Mouse (Mus musculus): Measurements from ENCODE around the gene Lgmn. TPM values are rescaled to one million over a fixed set of nuclear protein-coding genes. Genes with fewer than 3 reads are reported as not detected.

The Lgmn gene
- polyA plus RNA-seq, 1 experiment from 2014 or later = 77.1 TPM

- no peak overlapping the region for H3K4me2 ChIP-seq (replicated peaks; ENCODE audit: low read depth)
- WGBS = 71% methylated on average over 3 of the region's 3 CpGs
- TF ChIP-seq EP300 (optimal IDR thresholded peaks at IDR 0.05) (no peak), CTCF (IDR thresholded peaks at IDR 0.05; ENCODE audit: low read depth) (no peak)
- H3K4me3 ChIP-seq (ENCODE audit: low read depth, low read length) = no peak overlapping the region
- H3K4me1 ChIP-seq (replicated peaks; ENCODE audit: control insufficient read depth, insufficient read depth) = no peaks in the 10 kb centered on the region
- H3K36me3 ChIP-seq (ENCODE audit: control insufficient read depth, insufficient read depth, low read length) = peaks cover 4% of the 10 kb centered on the region; the same call in 1 of the 2 replicates
- H3K9me3 ChIP-seq (ENCODE audit: control insufficient read depth, low read length) = no peaks in the 10 kb centered on the region
- no peaks in the 10 kb centered on the region for H3K27me3 ChIP-seq (ENCODE audit: control insufficient read depth, insufficient read depth, low read length)
- DNase-seq (ENCODE audit: low spot score) = no peak
- no peak for ATAC-seq (ENCODE audit: low FRiP score, low TSS enrichment)
- H3K27ac ChIP-seq (replicated peaks) = no peak overlapping the region
- no peak overlapping the region for H3K9ac ChIP-seq (ENCODE audit: low read length)
Observed at GRCm38 (mm10) chr12:102367075-102367474, 72.5 kb downstream of the Lgmn start.

- WGBS = 93% methylated on average over 9 of the region's 9 CpGs
- no peak overlapping the region for H3K4me2 ChIP-seq (replicated peaks; ENCODE audit: low read depth)
- TF ChIP-seq CTCF (IDR thresholded peaks at IDR 0.05; ENCODE audit: low read depth) = no peak
- TF ChIP-seq EP300 (optimal IDR thresholded peaks at IDR 0.05) = no peak
Observed at GRCm38 (mm10) chr12:102366126-102366816, 73.3 kb downstream of the Lgmn start.

GRCm38 (mm10) chr12:102365016-102365415 is 74.6 kb downstream of the Lgmn start:
- no peak for ATAC-seq (ENCODE audit: low FRiP score, low TSS enrichment)
- Histone ChIP-seq H3K36me3 (ENCODE audit: control insufficient read depth, insufficient read depth, low read length) (peaks cover 8% of the 10 kb centered on the region; the same call in 1 of the 2 replicates), H3K4me3 (ENCODE audit: low read depth, low read length) (no peak overlapping the region), H3K4me2 (replicated peaks; ENCODE audit: low read depth) (no peak overlapping the region), H3K27ac (replicated peaks) (no peak overlapping the region), H3K4me1 (replicated peaks; ENCODE audit: control insufficient read depth, insufficient read depth) (no peaks in the 10 kb centered on the region), H3K27me3 (ENCODE audit: control insufficient read depth, insufficient read depth, low read length) (no peaks in the 10 kb centered on the region), H3K9me3 (ENCODE audit: control insufficient read depth, low read length) (no peaks in the 10 kb centered on the region), H3K9ac (ENCODE audit: low read length) (no peak overlapping the region)
- TF ChIP-seq EP300 (optimal IDR thresholded peaks at IDR 0.05) (no peak), CTCF (IDR thresholded peaks at IDR 0.05; ENCODE audit: low read depth) (no peak)
- WGBS = 89% methylated on average over 7 of the region's 7 CpGs
- no peak for DNase-seq (ENCODE audit: low spot score)

More at GRCm38 (mm10) chr12:102366126-102366816, 73.3 kb downstream of the Lgmn start:
- Histone ChIP-seq H3K9me3 (ENCODE audit: control insufficient read depth, low read length) (no peaks in the 10 kb centered on the region), H3K4me3 (ENCODE audit: low read depth, low read length) (no peak overlapping the region), H3K27ac (replicated peaks) (no peak overlapping the region), H3K27me3 (ENCODE audit: control insufficient read depth, insufficient read depth, low read length) (no peaks in the 10 kb centered on the region), H3K4me1 (replicated peaks; ENCODE audit: control insufficient read depth, insufficient read depth) (no peaks in the 10 kb centered on the region), H3K36me3 (ENCODE audit: control insufficient read depth, insufficient read depth, low read length) (peaks cover 8% of the 10 kb centered on the region; the same call in 1 of the 2 replicates), H3K9ac (ENCODE audit: low read length) (no peak overlapping the region)
- DNase-seq (ENCODE audit: low spot score) = no peak
- ATAC-seq (ENCODE audit: low FRiP score, low TSS enrichment) = no peak

- no peak for DNase-seq (ENCODE audit: low spot score)
- Histone ChIP-seq H3K27me3 (ENCODE audit: control insufficient read depth, insufficient read depth, low read length) (no peaks in the 10 kb centered on the region), H3K4me2 (replicated peaks; ENCODE audit: low read depth) (no peak overlapping the region), H3K9ac (ENCODE audit: low read length) (no peak overlapping the region), H3K9me3 (ENCODE audit: control insufficient read depth, low read length) (no peaks in the 10 kb centered on the region), H3K27ac (replicated peaks) (no peak overlapping the region), H3K36me3 (ENCODE audit: control insufficient read depth, insufficient read depth, low read length) (peaks cover 3% of the 10 kb centered on the region; the same call in 1 of the 2 replicates), H3K4me3 (ENCODE audit: low read depth, low read length) (no peak overlapping the region), H3K4me1 (replicated peaks; ENCODE audit: control insufficient read depth, insufficient read depth) (no peaks in the 10 kb centered on the region)
- TF ChIP-seq CTCF (IDR thresholded peaks at IDR 0.05; ENCODE audit: low read depth) (no peak), EP300 (optimal IDR thresholded peaks at IDR 0.05) (no peak)
- ATAC-seq (ENCODE audit: low FRiP score, low TSS enrichment) = no peak
- WGBS = 86% methylated on average over 10 of the region's 10 CpGs
Observed at GRCm38 (mm10) chr12:102361189-102362161, 78.1 kb downstream of the Lgmn start.

- H3K9me3 ChIP-seq (ENCODE audit: control insufficient read depth, low read length) = no peaks in the 10 kb centered on the region
- H3K4me1 ChIP-seq (replicated peaks; ENCODE audit: control insufficient read depth, insufficient read depth) = no peaks in the 10 kb centered on the region
- peaks cover 3% of the 10 kb centered on the region; the same call in 1 of the 2 replicates for H3K36me3 ChIP-seq (ENCODE audit: control insufficient read depth, insufficient read depth, low read length)
- 95% methylated on average over 4 of the region's 4 CpGs for WGBS
- no peak overlapping the region for H3K4me2 ChIP-seq (replicated peaks; ENCODE audit: low read depth)
- TF ChIP-seq EP300 (optimal IDR thresholded peaks at IDR 0.05) (no peak), CTCF (IDR thresholded peaks at IDR 0.05; ENCODE audit: low read depth) (no peak)
- no peaks in the 10 kb centered on the region for H3K27me3 ChIP-seq (ENCODE audit: control insufficient read depth, insufficient read depth, low read length)
- DNase-seq (ENCODE audit: low spot score) (no peak), ATAC-seq (ENCODE audit: low FRiP score, low TSS enrichment) (no peak)
- no peak overlapping the region for H3K9ac ChIP-seq (ENCODE audit: low read length)
- no peak overlapping the region for H3K4me3 ChIP-seq (ENCODE audit: low read depth, low read length)
- no peak overlapping the region for H3K27ac ChIP-seq (replicated peaks)
Observed at GRCm38 (mm10) chr12:102359390-102359789, 80.2 kb downstream of the Lgmn start.

All from stomach, postnatal 0 days (tissue).